Mouse (Mus musculus) ES-Bruce4 (cell line): ENCODE measurements around the gene Olfr1029. TPM values are rescaled to one million over a fixed set of nuclear protein-coding genes. Genes with fewer than 3 reads are reported as not detected.

Experiments used
- polyA plus RNA-seq: library from polyadenylated mRNA; stranded (reverse); fragments of >200 nt; gene quantifications from 2 replicates; pipeline ENCODE4 v1.2.4, GENCODE M21; 2011; ENCODE audit warnings: low read depth; ENCODE audit not compliant: missing spikeins, insufficient read depth, insufficient read length

Olfr1029 gene
- polyA plus RNA-seq, 1 experiment = not detected

Other genes starting within 250 kb of the Olfr1029 start
- gene Olfr1012, start 211.1 kb upstream of the Olfr1029 start, polyA plus RNA-seq = not detected in 2 replicates
- not detected in 2 replicates for gene Olfr1013, start 206.8 kb upstream of the Olfr1029 start, polyA plus RNA-seq
- not detected in 2 replicates for gene Olfr1014, start 201.2 kb upstream of the Olfr1029 start, polyA plus RNA-seq
- not detected in 2 replicates for gene Olfr1015, start 191.9 kb upstream of the Olfr1029 start, polyA plus RNA-seq
- gene Olfr1016, start 171.4 kb upstream of the Olfr1029 start, polyA plus RNA-seq = not detected in 2 replicates
- gene Olfr1018, start 155.4 kb upstream of the Olfr1029 start, polyA plus RNA-seq = not detected in 2 replicates
- gene Olfr1019, start 128.4 kb upstream of the Olfr1029 start, polyA plus RNA-seq = not detected in 2 replicates
- not detected in 2 replicates for gene Olfr1020, start 126.9 kb upstream of the Olfr1029 start, polyA plus RNA-seq
- gene Olfr1022, start 105.3 kb upstream of the Olfr1029 start, polyA plus RNA-seq = not detected in 2 replicates
- gene Olfr1023, start 88.3 kb upstream of the Olfr1029 start, polyA plus RNA-seq = not detected in 2 replicates
- gene Olfr1024, start 68.8 kb upstream of the Olfr1029 start, polyA plus RNA-seq = not detected in 2 replicates
- gene Olfr1025-ps1, start 58.7 kb upstream of the Olfr1029 start, polyA plus RNA-seq = not detected in 2 replicates
- gene Olfr1026, start 52.3 kb upstream of the Olfr1029 start, polyA plus RNA-seq = not detected in 2 replicates
- gene Olfr1028, start 23.5 kb upstream of the Olfr1029 start, polyA plus RNA-seq = not detected in 2 replicates
- gene Olfr1030, start 5.4 kb downstream of the Olfr1029 start, polyA plus RNA-seq = not detected in 2 replicates
- not detected in 2 replicates for gene Olfr1031, start 16.4 kb downstream of the Olfr1029 start, polyA plus RNA-seq
- gene Olfr1032, start 31.6 kb downstream of the Olfr1029 start, polyA plus RNA-seq = not detected in 2 replicates
- not detected in 2 replicates for gene Olfr1033, start 46.7 kb downstream of the Olfr1029 start, polyA plus RNA-seq
- gene Olfr1034, start 72.0 kb downstream of the Olfr1029 start, polyA plus RNA-seq = not detected in 2 replicates
- not detected in 2 replicates for gene Olfr1036, start 100.1 kb downstream of the Olfr1029 start, polyA plus RNA-seq
- gene Olfr1037, start 113.5 kb downstream of the Olfr1029 start, polyA plus RNA-seq = not detected in 2 replicates
- not detected in 2 replicates for gene Olfr1039, start 162.0 kb downstream of the Olfr1029 start, polyA plus RNA-seq
- not detected in 2 replicates for gene Olfr1040, start 172.8 kb downstream of the Olfr1029 start, polyA plus RNA-seq
- not detected in 2 replicates for gene Olfr1042, start 187.9 kb downstream of the Olfr1029 start, polyA plus RNA-seq
- gene Olfr1043, start 193.6 kb downstream of the Olfr1029 start, polyA plus RNA-seq = not detected in 2 replicates
- gene Olfr1044, start 203.9 kb downstream of the Olfr1029 start, polyA plus RNA-seq = not detected in 2 replicates
- gene Olfr52, start 211.8 kb downstream of the Olfr1029 start, polyA plus RNA-seq = not detected in 2 replicates
- not detected in 2 replicates for gene Olfr1045, start 229.1 kb downstream of the Olfr1029 start, polyA plus RNA-seq
- not detected in 2 replicates for gene Olfr1046, start 245.4 kb downstream of the Olfr1029 start, polyA plus RNA-seq